Mouse (Mus musculus): Measurements from ENCODE around the gene Necap2.

Necap2 gene

GRCm38 (mm10) chr4:141077681-141078509 is at the start of gene Necap2:
Necap2 (minus strand) TSS chr4:141078357.
- TF ChIP-seq GATA4 (IDR thresholded peaks at IDR 0.05; ENCODE audit: insufficient replicate concordance, low read length) = peak; percentile 74; the same call in 1 of the 2 replicates

GRCm38 (mm10) chr4:141123065-141123464 is 44.9 kb upstream of the Necap2 start:
- no peak for TF ChIP-seq GATA4 (IDR thresholded peaks at IDR 0.05; ENCODE audit: insufficient replicate concordance, low read length)

DNA sequence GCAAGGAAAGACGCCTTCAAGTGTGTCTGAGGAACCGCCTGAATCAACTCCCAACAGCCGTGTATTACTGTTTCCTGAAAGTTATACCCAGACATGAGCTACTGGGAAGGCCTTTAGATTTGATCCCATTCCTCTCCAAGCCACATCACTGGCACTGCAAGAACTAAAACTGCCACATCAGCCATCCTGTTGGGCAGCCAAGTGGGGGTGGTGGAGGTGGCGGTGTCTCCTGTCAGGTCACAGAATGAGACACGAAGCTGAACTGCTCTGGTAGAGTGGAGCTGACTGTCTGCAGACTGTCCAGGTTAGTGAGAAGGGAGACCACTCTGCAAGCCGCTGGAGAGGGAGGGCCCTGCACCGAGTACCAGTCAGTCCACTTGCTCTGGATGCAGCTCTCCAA is 44.5 kb upstream of the Necap2 start:
- no peak for TF ChIP-seq GATA4 (IDR thresholded peaks at IDR 0.05; ENCODE audit: insufficient replicate concordance, low read length)

- no peak for TF ChIP-seq GATA4 (IDR thresholded peaks at IDR 0.05; ENCODE audit: insufficient replicate concordance, low read length)
Observed at GRCm38 (mm10) chr4:141120700-141121099, 42.5 kb upstream of the Necap2 start.

DNA sequence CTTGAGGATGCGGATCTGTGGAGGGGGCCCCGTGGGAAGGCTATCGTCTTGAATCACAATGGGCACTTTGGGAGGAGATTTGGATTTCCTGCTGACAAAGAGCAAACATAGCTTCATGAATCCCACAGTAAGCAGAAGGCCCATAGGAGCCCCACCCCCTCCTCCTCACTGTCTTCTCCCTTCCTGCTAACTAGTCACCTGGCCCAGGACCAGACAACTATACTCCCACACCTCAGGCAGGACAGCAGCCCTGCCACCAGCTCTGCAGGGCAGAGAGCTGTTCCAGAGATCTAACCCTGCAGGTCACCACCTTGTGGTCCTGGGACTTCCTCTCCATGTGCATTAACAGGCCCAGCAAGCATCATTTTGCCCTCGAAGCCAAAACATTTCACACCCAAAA is 40.5 kb upstream of the Necap2 start:
- no peak for TF ChIP-seq GATA4 (IDR thresholded peaks at IDR 0.05; ENCODE audit: insufficient replicate concordance, low read length)

- no peak for TF ChIP-seq GATA4 (IDR thresholded peaks at IDR 0.05; ENCODE audit: insufficient replicate concordance, low read length)
Observed at GRCm38 (mm10) chr4:141115398-141115797, 37.2 kb upstream of the Necap2 start.

DNA sequence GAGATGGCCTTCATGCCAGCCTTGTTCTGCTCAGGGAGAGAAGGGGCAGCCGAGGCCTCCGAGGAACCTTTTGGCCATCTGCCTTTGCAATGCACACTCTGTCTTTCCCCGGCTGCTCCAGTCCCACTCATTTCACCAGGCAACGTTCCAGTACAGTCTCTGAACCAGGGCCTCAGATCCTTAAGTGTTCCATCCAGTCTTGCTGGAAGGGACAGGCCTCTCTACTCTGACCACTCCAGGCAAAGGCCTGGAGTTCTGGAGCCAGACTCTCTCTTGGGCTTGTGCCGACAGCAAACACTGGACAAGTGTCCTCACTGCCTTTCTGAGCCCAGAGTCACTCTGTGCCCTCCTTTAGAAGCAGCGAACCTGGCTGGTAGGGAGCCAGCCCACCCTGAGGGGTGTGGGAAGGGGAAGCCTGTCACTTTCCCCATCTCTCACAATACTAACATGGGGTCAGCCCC is 36.4 kb upstream of the Necap2 start:
- no peak for TF ChIP-seq GATA4 (IDR thresholded peaks at IDR 0.05; ENCODE audit: insufficient replicate concordance, low read length)

- TF ChIP-seq GATA4 (IDR thresholded peaks at IDR 0.05; ENCODE audit: insufficient replicate concordance, low read length) = no peak
Observed at GRCm38 (mm10) chr4:141113831-141114230, 35.7 kb upstream of the Necap2 start.

DNA sequence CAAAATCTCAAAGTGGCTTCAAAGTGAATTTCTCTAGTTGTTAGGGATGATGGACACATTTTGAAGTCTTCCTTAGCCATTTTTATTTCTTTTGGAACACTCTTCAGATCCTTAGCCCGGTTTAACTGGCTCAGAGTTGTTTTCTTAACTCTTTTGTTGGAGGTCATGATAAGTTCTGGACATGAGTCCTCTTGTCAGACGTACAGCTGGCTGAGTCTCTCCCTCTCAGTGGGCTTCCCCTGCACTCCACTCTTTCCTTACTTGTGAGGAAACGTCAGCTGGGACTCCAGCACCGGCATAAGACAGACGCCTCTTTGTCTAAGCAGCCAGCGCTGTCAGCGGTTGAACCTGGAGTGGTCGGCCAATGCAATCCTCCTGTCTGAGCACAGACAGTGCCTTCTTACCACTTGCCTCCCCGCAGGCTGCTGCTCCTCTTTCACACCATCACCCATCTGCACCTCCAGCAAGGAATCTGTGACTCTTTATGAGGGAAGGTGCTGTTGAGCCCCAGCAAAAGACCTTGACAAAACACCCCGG is 30.1 kb upstream of the Necap2 start:
- no peak for TF ChIP-seq GATA4 (IDR thresholded peaks at IDR 0.05; ENCODE audit: insufficient replicate concordance, low read length)

DNA sequence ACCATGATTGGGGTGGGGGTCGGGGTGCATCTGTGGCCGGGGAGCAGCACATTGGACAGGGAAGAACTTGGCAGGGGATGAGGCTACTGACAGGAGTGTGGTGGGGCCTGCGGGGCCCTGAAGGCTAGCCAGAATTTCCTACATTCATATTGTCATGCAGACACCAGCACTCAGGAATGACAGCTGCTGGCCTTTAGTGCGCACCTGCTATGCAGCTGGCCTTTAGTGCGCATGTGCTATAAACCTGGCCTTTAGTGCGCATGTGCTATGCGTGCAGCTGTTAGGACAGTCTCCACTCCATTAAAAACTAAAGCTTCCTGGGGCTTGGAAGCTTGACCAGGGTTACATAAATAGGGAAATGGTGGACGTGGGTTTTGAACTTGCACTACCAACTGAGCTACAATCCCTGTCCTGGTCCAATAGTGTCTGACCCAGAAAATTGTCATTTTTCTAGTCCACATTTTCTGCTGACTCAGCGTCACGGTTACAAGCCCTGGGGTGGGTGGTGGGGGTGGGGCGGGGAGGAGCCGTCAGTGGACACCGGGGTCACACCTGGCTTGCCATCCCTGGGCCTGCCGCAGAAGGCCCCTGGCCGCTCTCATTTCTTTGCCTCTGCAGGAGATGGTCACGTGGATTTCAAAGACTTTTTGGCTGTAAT is 28.5 kb upstream of the Necap2 start:
- no peak for TF ChIP-seq GATA4 (IDR thresholded peaks at IDR 0.05; ENCODE audit: insufficient replicate concordance, low read length)

DNA sequence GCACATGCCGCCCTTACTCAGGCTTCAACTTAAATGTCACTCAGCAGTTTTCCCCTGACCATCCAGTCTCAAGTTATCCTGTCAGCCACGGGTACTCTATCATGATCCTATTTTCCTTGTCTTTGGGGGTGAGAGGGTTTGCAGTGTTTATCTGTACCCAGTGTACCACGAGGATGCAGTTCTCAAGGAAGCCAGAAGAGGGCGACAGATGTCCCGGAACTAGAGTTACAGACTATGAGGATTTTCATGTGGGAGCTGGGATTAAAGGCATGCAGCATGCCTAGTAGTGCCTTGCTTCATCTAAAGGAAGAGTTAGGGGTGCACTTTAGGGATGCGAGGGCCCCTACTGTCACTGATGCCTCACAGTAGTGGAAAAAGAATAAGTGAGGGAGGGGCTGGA is 23.7 kb upstream of the Necap2 start:
- TF ChIP-seq GATA4 (IDR thresholded peaks at IDR 0.05; ENCODE audit: insufficient replicate concordance, low read length) = no peak

GRCm38 (mm10) chr4:141101291-141101690 is 23.1 kb upstream of the Necap2 start:
- no peak for TF ChIP-seq GATA4 (IDR thresholded peaks at IDR 0.05; ENCODE audit: insufficient replicate concordance, low read length)

DNA sequence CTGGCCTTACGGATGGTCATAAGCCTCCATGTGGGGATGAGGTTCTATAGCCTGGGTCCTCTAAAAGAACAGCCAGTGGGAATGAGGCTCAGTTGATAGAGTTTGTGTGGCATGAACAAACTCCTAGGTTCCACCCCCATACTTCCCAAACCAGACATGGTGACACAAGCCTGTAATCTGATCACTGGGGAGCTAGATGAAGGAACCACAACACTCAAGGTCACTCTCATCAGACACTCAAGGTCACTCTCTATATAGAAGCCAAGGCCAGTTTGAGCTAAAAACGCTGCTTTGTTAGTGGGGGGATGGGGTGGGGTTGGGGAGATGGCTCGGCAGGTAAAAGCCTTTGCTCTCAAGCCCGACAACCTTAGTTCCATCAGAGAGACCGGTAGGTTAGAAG is 21.8 kb upstream of the Necap2 start:
- no peak for TF ChIP-seq GATA4 (IDR thresholded peaks at IDR 0.05; ENCODE audit: insufficient replicate concordance, low read length)

DNA sequence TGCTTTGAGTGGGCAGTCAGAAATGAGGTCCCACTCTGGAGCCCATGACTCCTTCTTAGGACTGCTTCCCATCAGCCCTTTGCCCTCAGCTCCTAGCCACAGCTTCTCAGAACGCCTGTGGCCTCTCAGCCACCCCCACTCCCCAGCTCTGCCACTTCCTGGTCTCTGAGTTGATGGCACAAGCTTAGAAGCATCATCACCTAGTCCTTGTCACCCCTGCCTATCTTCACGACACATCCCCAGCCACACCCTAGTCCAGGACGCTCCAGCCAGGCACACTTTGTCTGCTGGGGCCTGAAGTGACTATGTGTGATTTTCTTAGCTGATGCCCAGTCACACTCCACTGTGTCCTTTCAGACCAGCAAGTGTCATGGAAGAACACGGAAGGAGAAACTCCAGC is 20.8 kb upstream of the Necap2 start:
- TF ChIP-seq GATA4 (IDR thresholded peaks at IDR 0.05; ENCODE audit: insufficient replicate concordance, low read length) = no peak

- no peak for TF ChIP-seq GATA4 (IDR thresholded peaks at IDR 0.05; ENCODE audit: insufficient replicate concordance, low read length)
Observed at GRCm38 (mm10) chr4:141096710-141097109, 18.6 kb upstream of the Necap2 start.

DNA sequence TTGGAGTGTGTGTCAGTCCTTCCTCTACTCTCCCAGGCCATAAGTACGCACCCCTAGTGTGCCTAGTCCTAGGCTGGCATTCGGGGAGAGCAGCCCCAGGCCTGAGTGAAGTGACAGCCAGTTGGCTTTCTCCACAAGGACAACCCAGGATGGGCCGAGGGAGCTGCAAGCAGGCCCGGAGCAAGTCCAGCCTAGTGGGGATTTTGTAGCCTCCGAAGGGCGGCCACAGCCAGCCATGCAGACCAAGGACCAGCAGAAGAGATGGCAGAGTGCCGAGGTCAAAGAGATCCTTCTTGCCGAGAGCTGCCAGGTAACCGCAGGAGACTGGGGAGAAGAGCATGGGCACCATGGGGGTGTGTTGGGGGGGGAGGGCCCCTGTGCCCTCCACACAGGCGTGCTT is 16.9 kb upstream of the Necap2 start:
- TF ChIP-seq GATA4 (IDR thresholded peaks at IDR 0.05; ENCODE audit: insufficient replicate concordance, low read length) = no peak

All from liver, adult (tissue).